Mouse (Mus musculus) layer of hippocampus, adult 2 months (tissue): Measurements from ENCODE around the gene Egfr. TPM values are rescaled to one million over a fixed set of nuclear protein-coding genes. Genes with fewer than 3 reads are reported as not detected.

Source experiments
- DNase-seq, 2 experiments: peaks; one replicate each; pipeline ENCODE4 v3.0.0; 2022; ENCODE audit warnings: low spot score in 2 of 2
- H3K27ac ChIP-seq: fragments of 200-600 bp; 2 replicates; pipeline ENCODE4 v1.8.1; 2022
- H3K4me3 ChIP-seq: fragments of 200-600 bp; 2 replicates; pipeline ENCODE4 v1.8.1; 2022; ENCODE audit warnings: mild to moderate bottlenecking
- CTCF ChIP-seq: fragments of 200-600 bp; conservative IDR thresholded peaks from 2 replicates; pipeline ENCODE4 v1.8.1; 2022; ENCODE audit warnings: antibody characterized with exemption, mild to moderate bottlenecking, moderate library complexity
- total RNA-seq, 2 experiments: library from RNA; stranded (reverse); gene quantifications; 2 replicates each; pipeline ENCODE4 v1.2.3; 2021

Egfr gene
- total RNA-seq, 2 experiments from 2014 or later, result 12.3 to 12.9 TPM

DNA sequence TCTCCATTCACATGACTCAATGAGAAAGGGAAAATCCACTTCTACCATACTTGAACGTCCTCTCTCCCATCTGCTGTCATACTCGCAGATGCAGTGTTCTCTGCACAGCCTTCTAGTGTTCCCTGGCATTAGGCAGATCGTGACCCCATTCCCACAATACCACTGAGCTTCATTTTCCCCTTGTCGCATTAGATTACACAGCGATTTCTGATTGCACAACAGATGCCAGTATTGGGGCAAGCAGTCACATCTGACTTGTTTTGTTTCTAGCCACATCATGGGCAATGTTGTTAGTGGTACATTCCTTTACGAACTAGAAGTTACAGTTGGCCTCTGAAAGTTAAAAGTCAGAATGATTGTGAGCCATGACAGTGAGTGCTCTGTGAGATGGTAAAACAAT, 68.1 kb downstream of the Egfr start:
- Histone ChIP-seq H3K4me3 (no peak overlapping the region), H3K27ac (no peak overlapping the region)
- no peak for DNase-seq
- no peak for TF ChIP-seq CTCF

DNA sequence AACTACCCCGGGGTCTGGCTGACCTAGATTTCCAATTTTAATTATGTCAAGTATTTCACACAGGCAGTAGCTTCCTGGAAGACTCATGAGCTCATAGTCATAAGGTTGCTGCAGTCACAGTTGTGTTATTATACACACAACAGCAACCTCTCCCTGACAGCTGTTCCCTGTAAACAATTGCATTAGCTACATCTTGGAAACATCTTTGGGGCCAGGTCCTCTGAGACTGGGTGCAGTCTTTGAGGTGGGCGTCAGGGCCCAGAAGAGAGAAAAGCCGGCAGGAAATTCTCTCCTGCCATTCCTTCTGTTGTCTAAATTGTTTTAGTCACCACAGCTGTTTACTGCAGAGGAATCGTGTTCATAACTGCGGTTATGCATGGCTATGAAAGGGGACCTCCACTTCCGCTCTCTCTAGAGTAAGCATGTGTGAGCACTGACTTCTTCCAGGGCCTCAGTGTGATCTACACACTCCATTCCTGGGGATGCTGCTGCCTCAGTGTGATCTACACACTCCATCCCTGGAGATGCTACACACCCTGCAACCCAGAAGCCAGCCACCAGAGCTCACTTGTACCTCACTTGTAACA, 69.8 kb downstream of the Egfr start:
- H3K4me3 ChIP-seq, result no peak overlapping the region
- TF ChIP-seq CTCF, result no peak
- no peak overlapping the region for H3K27ac ChIP-seq
- no peak for DNase-seq

DNA sequence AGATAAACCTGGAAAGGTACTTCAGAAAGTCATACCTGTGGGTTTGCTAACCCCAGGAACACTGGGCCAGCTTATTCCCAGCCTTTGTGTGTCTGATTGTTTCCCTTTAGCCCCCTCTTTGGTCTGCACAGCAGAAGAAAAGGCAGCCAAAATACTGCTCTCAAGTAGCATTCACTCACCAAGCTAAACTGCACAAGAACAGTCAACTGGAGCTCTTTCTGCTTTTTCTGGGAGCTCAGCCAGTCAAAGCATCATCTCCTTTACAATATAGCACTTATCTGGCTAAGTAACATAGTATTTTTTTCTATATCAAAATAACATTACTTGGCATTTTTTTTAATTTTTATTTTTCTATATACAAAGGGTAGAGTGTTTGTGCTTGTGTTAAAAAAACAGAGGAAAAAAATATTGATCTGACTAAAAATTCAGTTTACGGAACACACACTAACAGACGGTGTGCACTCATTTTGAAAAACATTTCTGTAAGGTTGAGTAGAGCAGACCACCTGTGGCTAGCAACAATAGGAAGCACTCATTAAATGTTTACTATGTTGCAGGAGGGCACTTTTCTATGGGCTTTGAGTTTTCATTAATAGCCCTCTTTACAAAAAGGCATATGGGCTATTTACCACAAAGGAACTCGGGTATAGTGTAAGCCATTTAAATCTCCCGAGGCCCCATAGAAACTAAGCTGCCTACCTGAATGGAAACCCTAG, 72.0 kb downstream of the Egfr start:
- Histone ChIP-seq H3K27ac (0 out of 2 replicates have a peak overlapping the region, but pooled peaks have one; percentile 16), H3K4me3 (no peak overlapping the region)
- TF ChIP-seq CTCF, result no peak
- no peak for DNase-seq

DNA sequence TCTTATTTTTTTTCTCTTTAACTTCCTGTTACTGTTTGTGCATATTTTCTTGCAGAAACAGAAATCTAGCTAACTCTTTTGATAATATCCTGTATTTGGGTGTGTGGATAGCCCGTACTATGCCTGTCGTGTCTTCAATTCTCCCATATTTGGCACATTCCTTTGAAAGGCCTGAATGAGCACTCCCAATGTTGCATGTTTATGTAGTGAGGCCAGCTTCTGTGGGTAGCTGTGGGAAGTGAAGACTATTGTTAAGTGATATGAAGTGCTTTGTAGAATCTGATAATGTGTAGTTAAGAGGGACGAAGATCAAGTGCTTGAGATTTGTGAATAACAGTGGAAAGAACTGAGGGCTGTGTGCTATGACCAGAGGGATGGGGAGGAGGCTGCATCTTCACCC, 77.5 kb downstream of the Egfr start:
- Histone ChIP-seq H3K27ac (no peak overlapping the region), H3K4me3 (no peak overlapping the region)
- no peak for DNase-seq
- no peak for TF ChIP-seq CTCF

DNA sequence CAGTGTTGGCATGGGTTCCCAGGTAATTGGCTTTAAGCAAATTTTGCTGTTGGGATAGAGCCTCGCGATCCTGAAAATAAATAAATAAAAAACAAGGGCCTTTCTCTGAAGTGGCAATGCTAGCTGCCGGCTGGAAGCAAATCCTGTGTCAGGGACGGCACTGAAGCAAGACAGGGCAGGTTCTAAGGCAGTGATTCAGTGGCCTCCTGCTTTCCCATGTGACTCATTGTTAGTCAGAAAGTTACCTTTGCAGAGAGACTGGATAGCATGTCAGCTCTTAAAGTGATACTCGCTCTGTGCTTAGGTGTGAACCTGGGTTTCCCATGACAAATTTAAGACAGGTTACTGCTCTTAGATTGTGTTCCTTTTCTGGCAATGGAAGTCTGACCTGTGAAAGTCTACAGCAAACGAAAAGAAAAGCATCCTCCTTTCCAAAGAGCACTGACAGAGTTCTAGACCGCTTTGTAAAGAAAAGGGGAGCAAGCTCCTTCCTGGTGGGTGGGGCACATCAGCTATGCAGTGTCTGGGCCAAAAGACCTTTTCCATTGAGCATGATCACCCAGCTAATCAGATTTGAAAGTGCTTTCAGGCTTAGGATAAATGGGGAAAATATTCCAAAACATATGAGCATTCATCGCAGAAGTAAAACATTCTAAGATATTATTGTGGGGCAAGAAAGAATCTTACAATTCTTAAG, 78.7 kb downstream of the Egfr start:
- no peak overlapping the region for H3K4me3 ChIP-seq
- H3K27ac ChIP-seq, result no peak overlapping the region
- TF ChIP-seq CTCF, result no peak
- DNase-seq, result no peak

DNA sequence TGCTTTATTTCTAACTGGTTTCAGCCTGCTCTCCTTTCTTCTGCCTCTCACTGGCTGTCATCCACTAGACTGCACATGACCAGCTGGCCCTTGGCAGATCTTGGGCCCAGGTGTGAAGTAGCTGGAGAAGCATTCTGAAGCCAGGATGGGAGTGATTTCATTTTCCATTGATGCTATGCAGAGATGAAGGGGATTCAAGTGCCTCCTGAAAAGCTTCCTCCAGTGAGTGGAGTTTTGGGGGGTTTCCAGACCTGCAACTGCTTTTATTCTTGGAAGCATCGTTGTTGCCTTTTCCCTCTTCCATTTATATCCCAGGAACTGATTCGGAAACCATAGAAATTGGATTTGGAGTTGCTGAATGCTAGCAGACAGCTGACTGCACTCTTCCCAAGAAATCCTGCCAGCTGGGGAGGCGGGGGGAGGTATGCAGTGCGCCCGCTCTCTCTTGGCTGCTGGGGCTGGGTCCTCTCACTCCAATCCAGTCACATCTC, 80.0 kb downstream of the Egfr start:
- Histone ChIP-seq H3K4me3 (no peak overlapping the region), H3K27ac (peak overlapping the region; percentile 68)
- peak; percentile 29 to 32 for DNase-seq
- no peak for TF ChIP-seq CTCF

DNA sequence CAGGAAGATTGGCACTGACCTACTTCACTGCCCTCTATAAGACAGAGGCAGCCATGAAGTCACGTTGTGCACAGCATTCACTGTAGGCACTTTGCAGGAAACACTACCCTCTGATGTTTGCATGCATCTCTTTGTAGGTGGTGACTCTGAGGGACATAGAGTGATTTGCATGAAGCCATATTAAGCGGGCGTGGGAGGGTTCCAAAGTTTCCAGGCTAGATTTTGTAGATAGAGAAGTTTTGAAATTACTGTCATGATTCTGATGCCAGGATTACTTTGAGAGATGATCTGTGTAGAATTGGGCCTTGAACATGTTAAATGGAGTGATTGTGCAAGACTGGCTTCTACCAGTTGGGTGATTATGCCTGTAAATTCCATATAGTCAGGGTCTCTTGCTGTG, 86.8 kb downstream of the Egfr start:
- DNase-seq, result no peak
- Histone ChIP-seq H3K4me3 (no peak overlapping the region), H3K27ac (no peak overlapping the region)
- TF ChIP-seq CTCF, result no peak

DNA sequence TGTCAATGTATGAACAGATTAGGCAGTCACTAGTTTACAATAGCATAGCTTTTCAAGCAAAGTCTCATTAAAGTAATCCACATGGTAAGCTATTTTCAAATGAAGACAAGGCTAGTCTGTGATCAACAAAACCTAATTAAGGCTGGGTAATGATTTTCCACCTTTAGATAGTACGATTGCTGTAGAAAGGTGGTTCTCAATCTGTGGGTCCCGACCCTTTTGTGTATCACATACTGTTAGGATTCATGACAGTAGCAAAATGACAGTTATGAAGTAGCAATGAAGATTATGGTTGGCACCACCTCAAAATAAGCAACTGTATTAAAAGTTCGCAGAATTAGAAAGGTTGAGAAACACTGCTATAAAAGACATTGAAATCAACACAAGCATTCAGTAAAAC, 90.9 kb downstream of the Egfr start:
- no peak for TF ChIP-seq CTCF
- H3K4me3 ChIP-seq, result no peak overlapping the region
- no peak overlapping the region for H3K27ac ChIP-seq
- DNase-seq, result no peak

DNA sequence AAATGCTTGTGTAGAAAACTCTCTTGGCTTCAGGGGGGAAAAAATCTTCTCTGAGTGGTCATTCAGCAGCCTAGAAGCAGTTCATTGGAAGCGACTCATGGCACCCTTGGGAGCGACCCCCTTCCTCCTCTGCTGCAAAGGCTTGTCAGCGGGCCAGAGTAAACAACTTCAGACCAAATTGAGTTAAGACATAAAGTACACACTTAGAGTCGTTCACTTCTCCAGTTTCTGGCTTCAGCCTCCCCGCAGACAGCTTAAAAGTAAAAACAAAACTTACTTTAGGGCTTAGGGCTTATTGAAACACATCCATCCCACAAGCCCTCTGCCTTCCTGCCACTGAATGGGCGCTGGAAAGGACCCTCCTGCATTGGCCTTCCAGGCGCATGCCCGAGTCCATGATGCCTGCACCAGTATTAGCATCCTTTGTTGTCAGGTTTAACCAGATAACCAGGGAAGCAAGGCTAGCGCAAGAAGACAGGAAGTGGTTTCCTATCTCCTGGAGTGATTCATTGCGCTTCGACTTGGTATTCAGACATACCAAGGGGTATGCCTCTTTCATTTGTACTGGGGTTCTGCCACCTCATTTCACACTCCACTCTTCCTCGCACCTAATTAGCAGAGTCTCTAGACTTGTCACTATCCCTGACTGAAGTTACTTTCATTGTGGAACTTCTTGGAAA, 92.0 kb downstream of the Egfr start:
- no peak for TF ChIP-seq CTCF
- Histone ChIP-seq H3K27ac (no peak overlapping the region), H3K4me3 (no peak overlapping the region)
- no peak for DNase-seq

DNA sequence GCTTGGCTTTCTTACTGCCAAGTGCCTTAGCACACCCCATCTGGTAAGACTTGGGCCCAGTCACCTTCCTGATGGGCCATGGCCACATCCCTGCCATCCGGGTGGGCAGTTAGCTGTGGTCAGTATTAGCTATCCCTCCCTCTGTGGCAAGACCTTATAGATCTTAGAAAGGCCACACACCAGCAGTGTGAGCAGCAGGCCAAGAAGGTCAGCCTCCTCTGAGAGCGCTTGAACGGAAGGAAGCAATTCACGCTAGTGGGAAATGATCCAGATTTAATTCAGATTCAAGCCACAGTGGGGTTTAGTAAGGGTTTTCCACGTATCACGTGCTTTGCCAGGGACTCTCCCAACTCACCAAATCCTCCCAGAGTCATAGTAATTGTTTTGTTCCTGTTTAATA, 96.9 kb downstream of the Egfr start:
- no peak for TF ChIP-seq CTCF
- Histone ChIP-seq H3K27ac (peak overlapping the region; percentile 41; the same call in 1 of the 2 replicates), H3K4me3 (no peak overlapping the region)
- no peak for DNase-seq

DNA sequence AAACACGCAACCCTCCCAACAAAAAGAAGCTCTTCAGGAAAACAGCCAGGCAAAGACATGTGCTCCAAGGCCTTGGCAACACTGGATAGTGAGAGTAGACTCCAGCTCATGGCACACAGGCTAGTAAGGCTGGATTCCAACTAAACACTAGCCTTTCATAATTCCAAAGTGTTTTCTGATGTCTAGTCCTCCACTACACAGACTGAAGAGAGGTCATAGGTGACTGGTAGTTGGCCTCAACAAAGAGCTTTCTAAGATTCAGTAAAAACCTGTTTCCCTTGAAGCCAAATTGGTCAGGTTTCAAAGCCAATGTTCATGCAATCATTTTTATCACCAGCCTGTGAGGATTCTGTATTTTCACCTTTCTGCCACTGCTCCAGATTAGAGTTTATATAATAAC, 99.4 kb downstream of the Egfr start:
- DNase-seq, result no peak
- TF ChIP-seq CTCF, result no peak
- Histone ChIP-seq H3K27ac (no peak overlapping the region), H3K4me3 (no peak overlapping the region)

DNA sequence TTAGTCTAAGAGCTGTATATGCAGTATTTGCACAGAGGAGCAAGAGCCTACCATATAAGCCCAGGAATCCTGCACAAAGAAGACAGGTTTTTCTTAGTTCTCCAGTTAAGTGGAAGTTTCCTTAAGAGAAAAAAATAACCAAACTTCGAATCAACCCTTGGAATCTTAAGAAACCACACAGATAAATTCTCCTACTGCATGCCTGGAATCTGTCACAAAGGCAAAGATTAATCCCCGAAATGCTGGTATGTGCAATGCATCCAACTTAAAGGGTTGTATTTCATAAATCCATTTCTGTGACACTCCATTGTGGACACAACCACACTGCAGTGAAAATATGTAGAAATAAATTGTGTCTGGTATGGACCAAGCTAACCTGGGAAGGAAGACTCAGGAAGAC, 102.1 kb downstream of the Egfr start:
- DNase-seq, result no peak
- Histone ChIP-seq H3K27ac (no peak overlapping the region), H3K4me3 (no peak overlapping the region)
- TF ChIP-seq CTCF, result no peak

DNA sequence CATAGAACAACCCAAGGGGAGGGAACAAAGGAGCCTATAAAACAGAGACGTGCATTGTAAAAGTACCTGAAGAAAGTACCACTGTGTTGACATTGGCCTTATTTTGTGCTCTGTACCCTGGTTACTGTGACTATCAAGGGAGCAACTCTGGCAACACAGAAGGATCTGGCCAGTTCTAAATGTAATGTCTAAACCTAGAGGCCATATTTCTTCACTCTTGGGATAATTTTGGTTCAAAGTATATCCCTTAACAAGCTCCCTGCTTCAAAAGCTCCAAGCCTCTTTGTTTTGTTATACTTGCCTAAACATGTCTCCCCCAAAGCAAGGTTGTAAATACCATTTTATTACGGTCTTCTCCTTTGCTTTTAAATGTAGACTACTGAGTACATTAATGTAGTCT, 105.3 kb downstream of the Egfr start:
- no peak for TF ChIP-seq CTCF
- Histone ChIP-seq H3K4me3 (no peak overlapping the region), H3K27ac (no peak overlapping the region)
- DNase-seq, result no peak
